Mouse (Mus musculus) kidney, postnatal 0 days (tissue): ENCODE data around the gene Mettl18. TPM values are rescaled to one million over a fixed set of nuclear protein-coding genes. Genes with fewer than 3 reads are reported as not detected.
"Not testable (repeated sequence)": the region's sequence is repeated elsewhere in the genome, so short reads cannot be mapped to it uniquely, and the experiment has no call there.

Source experiments
- ATAC-seq: fragments of 200-750 bp; cut with Nextera tagmentation; replicated peaks from 2 replicates; pipeline ENCODE4 v1.8.0; 2017; ENCODE audit warnings: low read depth, moderate number of reproducible peaks, moderate TSS enrichment, moderate library complexity; ENCODE audit not compliant: low FRiP score
- DNase-seq: peaks from one replicate; pipeline ENCODE4 v3.0.0-alpha.2; 2016; ENCODE audit warnings: low spot score
- H3K27ac ChIP-seq: fragments of 300-500 bp; sonication (generic); 2 replicates; pipeline ENCODE4 v1.5.1; 2014; ENCODE audit warnings: mild to moderate bottlenecking
- H3K27me3 ChIP-seq: fragments of 300-500 bp; sonication (generic); 2 replicates; pipeline ENCODE4 v1.6.1; 2014; ENCODE audit warnings: low read length, mixed read lengths; ENCODE audit not compliant: insufficient read depth
- H3K36me3 ChIP-seq: fragments of 300-500 bp; sonication (generic); 2 replicates; pipeline ENCODE4 v1.6.1; 2014; ENCODE audit warnings: low read length, mixed read lengths; ENCODE audit not compliant: insufficient read depth
- H3K4me1 ChIP-seq: fragments of 300-500 bp; sonication (generic); replicated peaks from 2 replicates; pipeline ENCODE4 v1.6.1; 2014; ENCODE audit warnings: antibody characterized with exemption, low read length, mixed read lengths; ENCODE audit not compliant: insufficient read depth
- H3K4me2 ChIP-seq: fragments of 300-500 bp; sonication (generic); 2 replicates; pipeline ENCODE4 v1.6.1; 2014; ENCODE audit warnings: mild to moderate bottlenecking, low read length, moderate library complexity, mixed read lengths
- H3K4me3 ChIP-seq: fragments of 300-500 bp; sonication (generic); replicated peaks from 2 replicates; pipeline ENCODE4 v1.5.1; 2014; ENCODE audit warnings: low read depth, low read length
- H3K9ac ChIP-seq: fragments of 300-500 bp; sonication (generic); 2 replicates; pipeline ENCODE4 v1.6.1; 2014; ENCODE audit warnings: low read depth, low read length
- H3K9me3 ChIP-seq: fragments of 300-500 bp; sonication (generic); replicated peaks from 2 replicates; pipeline ENCODE4 v1.6.1; 2016; ENCODE audit warnings: low read length, inconsistent platforms, mixed read lengths
- CTCF ChIP-seq: IDR thresholded peaks from 2 replicates; pipeline ENCODE4 v1.5.1; 2016; ENCODE audit warnings: antibody characterized with exemption, low read depth, mild to moderate bottlenecking, moderate library complexity
- WGBS: fragments of 180-500 bp; shearing (Covaris S2); extraction: QIAGEN DNeasy Blood & Tissue Kit; methylation state at CpG from one replicate; pipeline ENCODE4 v1.1.7; 2014; 5-methylcytosine and 5-hydroxymethylcytosine counted together
- polyA plus RNA-seq: library from polyadenylated mRNA; unstranded; fragments of >200 nt; fragmentation: Nextera tagmentation; extraction: Ambion mirVana; gene quantifications from 2 replicates; pipeline ENCODE4 v1.2.1, GENCODE M21; 2015

Mettl18 gene
- polyA plus RNA-seq, 1 experiment from 2014 or later = 12.6 TPM

DNA sequence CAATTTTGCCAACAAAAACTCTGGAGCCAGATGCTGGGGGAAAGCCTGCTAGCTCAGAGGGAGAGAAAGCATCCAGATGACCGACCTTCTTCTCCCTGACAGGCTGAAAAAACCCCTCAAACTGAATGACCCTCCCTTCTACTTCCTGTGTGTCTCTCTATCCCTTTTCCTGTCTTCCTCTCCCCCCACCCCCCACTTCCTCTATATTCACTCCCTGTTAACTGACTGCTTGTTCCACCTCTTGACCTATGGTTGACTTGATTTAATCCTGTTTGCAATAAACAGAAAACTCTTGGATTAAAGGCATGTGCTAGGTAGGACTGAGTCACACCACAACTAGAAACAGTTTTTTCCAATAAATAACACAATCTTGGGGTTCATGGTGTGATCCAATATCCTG, 19.9 kb downstream of the Mettl18 start:
- Histone ChIP-seq H3K36me3 (no peaks in the 10 kb centered on the region), H3K4me3 (no peak overlapping the region), H3K27me3 (no peaks in the 10 kb centered on the region), H3K27ac (no peak overlapping the region), H3K9ac (no peak overlapping the region), H3K9me3 (no peaks in the 10 kb centered on the region), H3K4me1 (0 out of 2 replicates have a peak, but pooled peaks cover 4% of the 10 kb centered on the region), H3K4me2 (no peak overlapping the region)
- WGBS = 28% methylated on average over 1 of the region's 1 CpGs
- ATAC-seq (no peak), DNase-seq (no peak)
- TF ChIP-seq CTCF = no peak

DNA sequence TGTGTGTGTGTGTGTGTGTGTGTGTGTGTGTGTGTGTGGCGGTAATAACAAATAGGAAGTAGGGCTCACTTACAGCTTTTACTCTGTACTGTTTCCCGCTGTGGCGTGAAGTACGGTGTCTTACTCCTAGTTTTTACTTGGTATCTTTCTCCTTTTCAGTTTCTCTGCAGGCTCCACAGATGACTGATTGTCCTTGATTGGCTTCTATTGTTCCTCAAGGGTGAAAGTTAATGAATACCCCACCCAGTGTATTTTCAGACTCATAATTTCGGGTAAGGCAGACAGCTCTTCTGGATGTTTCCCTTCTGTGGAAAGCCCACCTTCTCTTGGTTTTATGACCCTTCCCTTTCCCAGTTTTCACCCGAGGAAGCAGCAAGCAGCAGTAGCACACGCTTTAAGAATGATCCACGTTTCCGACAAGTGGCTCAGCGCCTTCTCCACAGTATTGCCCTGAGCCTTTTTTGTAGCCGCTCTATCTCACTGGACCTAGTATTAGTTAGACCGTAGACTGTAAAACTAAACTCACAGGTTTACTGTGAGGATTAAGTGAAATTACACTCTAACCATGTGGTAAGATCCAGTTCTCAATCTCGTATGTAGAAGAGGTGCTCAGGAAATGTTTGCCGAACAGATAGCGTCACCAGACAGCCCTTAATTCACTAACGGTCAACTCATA, 23.7 kb downstream of the Mettl18 start:
- Histone ChIP-seq H3K4me2 (peak overlapping the region; percentile 43), H3K27ac (peak overlapping the region; percentile 36), H3K9ac (no peak overlapping the region), H3K4me1 (0 out of 2 replicates have a peak, but pooled peaks cover 4% of the 10 kb centered on the region), H3K27me3 (no peaks in the 10 kb centered on the region), H3K36me3 (no peaks in the 10 kb centered on the region), H3K9me3 (no peaks in the 10 kb centered on the region), H3K4me3 (no peak overlapping the region)
- no peak for TF ChIP-seq CTCF
- no peak for ATAC-seq
- no peak for DNase-seq
- 58% methylated on average over 16 of the region's 16 CpGs for WGBS

DNA sequence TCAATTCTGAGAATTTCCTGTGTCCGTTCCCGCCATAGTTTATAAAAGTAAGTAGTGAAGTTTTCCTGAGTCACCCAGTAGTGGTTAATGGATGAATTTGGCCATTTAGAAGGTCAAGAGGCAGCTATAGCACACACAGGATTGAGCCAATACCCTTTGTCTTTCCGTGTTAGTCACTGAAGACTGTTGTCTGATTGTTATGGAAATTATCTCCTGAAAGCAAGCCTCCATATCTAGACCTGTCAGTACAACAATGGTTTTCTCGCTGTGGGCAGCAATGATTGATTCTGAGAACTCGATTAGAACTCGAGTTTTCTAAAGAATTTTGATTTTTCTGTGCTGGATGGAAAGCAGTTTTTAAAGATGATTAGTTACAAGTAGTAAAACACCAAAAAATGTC, 25.1 kb downstream of the Mettl18 start:
- no peaks in the 10 kb centered on the region for H3K4me1 ChIP-seq
- no peak for TF ChIP-seq CTCF
- H3K36me3 ChIP-seq = no peaks in the 10 kb centered on the region
- DNase-seq (no peak), ATAC-seq (no peak)
- 82% methylated on average over 6 of the region's 6 CpGs for WGBS
- H3K4me3 ChIP-seq = no peak overlapping the region
- H3K27me3 ChIP-seq = no peaks in the 10 kb centered on the region
- no peak overlapping the region for H3K4me2 ChIP-seq
- no peak overlapping the region for H3K27ac ChIP-seq
- no peaks in the 10 kb centered on the region for H3K9me3 ChIP-seq
- H3K9ac ChIP-seq = no peak overlapping the region

DNA sequence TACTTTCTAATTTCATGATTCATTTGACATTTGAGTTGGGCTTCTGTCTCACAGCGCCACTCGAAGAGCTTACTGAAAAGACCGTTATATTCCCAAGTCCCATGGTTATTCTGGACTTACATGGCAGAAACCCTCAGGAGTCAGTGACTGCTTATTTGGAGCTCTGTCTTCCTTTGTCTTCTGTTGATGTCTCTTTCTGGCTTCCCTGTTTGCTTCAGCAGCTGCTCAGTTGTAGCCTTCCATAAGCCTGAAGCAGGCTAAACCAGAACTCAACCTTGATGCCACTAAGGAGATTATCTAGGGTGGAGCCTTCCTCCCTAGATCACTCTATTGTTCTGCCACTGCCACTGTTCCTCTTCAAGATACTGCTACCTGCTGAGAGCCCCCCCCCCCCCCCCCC, 26.1 kb downstream of the Mettl18 start:
- H3K4me2 ChIP-seq, ATAC-seq, H3K4me3 ChIP-seq, DNase-seq, H3K9ac ChIP-seq, H3K4me1 ChIP-seq, H3K9me3 ChIP-seq, H3K27ac ChIP-seq, H3K27me3 ChIP-seq, H3K36me3 ChIP-seq: not testable (repeated sequence)
- 97% methylated on average over 3 of the region's 3 CpGs for WGBS

DNA sequence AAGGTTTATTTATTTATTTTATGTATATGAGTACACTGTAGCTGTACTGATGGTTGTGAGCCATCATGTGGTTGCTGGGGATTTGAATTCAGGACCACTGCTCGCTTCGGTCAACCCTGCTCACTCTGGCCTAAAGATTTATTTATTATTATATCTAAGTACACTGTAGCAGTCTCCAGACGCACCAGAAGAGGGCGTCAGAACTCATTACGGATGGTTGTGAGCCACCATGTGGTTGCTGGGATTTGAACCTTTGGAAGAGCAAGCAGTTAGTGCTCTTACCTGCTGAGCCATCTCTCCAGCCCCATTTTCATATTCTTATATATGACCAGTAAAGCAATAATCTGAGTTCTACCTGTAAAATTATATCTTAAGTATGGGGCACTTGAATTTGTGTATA, 27.4 kb downstream of the Mettl18 start:
- DNase-seq, H3K9me3 ChIP-seq, H3K9ac ChIP-seq, H3K27ac ChIP-seq, H3K4me2 ChIP-seq, H3K36me3 ChIP-seq, H3K4me1 ChIP-seq, ATAC-seq, H3K4me3 ChIP-seq, H3K27me3 ChIP-seq: not testable (repeated sequence)
- WGBS = 75% methylated on average over 5 of the region's 5 CpGs

DNA sequence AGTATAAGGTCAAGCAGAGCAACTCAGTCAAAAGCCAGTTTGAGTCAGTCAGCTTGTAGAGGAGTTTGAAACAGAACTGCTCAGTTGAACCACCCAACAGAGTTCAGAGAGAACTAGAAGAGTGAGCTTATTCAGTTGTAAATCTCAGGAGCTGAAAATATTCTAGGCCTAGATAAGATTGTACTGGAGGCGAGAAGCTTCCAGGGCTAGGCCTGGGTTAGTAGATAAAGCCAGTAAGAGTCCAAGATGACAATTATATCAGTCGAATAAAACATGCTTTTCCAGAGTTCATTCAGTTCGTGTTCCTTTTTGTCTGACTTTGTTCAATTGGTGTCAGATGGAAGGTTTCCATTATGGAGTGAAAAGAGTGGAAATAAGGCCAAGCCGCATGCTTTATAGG, 31.0 kb downstream of the Mettl18 start:
- DNase-seq = no peak
- Histone ChIP-seq H3K27ac (no peak overlapping the region), H3K4me3 (no peak overlapping the region), H3K4me1 (no peaks in the 10 kb centered on the region), H3K9me3 (no peaks in the 10 kb centered on the region), H3K4me2 (no peak overlapping the region), H3K36me3 (no peaks in the 10 kb centered on the region), H3K27me3 (no peaks in the 10 kb centered on the region), H3K9ac (no peak overlapping the region)
- 87% methylated on average over 4 of the region's 4 CpGs for WGBS
- ATAC-seq = no peak
- TF ChIP-seq CTCF = no peak

DNA sequence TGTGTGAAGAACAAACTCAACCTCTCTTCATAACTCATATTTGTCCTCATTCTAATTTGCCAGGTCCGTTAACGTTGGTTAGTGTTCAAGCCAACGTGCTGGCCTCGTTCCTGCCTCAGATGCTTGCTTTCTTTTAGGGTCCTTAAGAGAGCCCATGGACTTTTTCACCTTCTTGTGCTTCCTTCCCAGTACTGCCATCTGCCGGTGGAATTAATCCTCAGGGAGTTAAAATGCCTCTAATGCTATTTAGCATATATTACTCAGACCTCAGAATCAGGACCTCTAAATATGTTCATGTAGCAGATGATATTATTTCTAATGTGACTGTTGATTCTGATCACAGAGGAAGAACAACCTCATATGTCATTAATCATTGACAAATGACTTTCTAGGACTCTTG, 32.7 kb downstream of the Mettl18 start:
- no peak for ATAC-seq
- Histone ChIP-seq H3K27me3 (no peaks in the 10 kb centered on the region), H3K4me3 (no peak overlapping the region), H3K9me3 (no peaks in the 10 kb centered on the region), H3K9ac (no peak overlapping the region), H3K4me1 (no peaks in the 10 kb centered on the region), H3K4me2 (no peak overlapping the region), H3K27ac (no peak overlapping the region), H3K36me3 (no peaks in the 10 kb centered on the region)
- TF ChIP-seq CTCF = peak; percentile 53; the same call in 1 of the 2 replicates
- DNase-seq = no peak
- WGBS = 66% methylated on average over 5 of the region's 5 CpGs
